Mouse (Mus musculus): ENCODE data around the gene Mterf1a.

- TF ChIP-seq TBP (conservative IDR thresholded peaks at IDR 0.05; ENCODE audit: low read depth, low read length) (no peak), NELFE (IDR thresholded peaks at IDR 0.05; ENCODE audit: low read depth, low read length) (no peak), UBTF (IDR thresholded peaks at IDR 0.05; ENCODE audit: low read depth, low read length) (no peak), USF2 (conservative IDR thresholded peaks at IDR 0.05; ENCODE audit: low read depth, low read length) (no peak), CTCF (conservative IDR thresholded peaks at IDR 0.05 in 1 of 2, IDR thresholded peaks at IDR 0.05 in 1 of 2; ENCODE audit: low read depth in 2 of 2, low read length in 2 of 2) (no peak), RCOR1 (conservative IDR thresholded peaks at IDR 0.05; ENCODE audit: low read depth, low read length) (no peak), MAZ (IDR thresholded peaks at IDR 0.05; ENCODE audit: low read depth, low read length) (no peak), IRF4 (IDR thresholded peaks at IDR 0.05; ENCODE audit: low read depth, low read length) (no peak)
Measured at GRCm38 (mm10) chr5:3870161-3870560, 23.6 kb downstream of the Mterf1a start.

Measured in CH12.LX (cell line).